Mouse (Mus musculus): ENCODE results near the gene Ddah2. TPM values are rescaled to one million over a fixed set of nuclear protein-coding genes. Genes with fewer than 3 reads are reported as not detected.

Gene Ddah2
- polyA plus RNA-seq, 1 experiment = 62.7 TPM

DNA sequence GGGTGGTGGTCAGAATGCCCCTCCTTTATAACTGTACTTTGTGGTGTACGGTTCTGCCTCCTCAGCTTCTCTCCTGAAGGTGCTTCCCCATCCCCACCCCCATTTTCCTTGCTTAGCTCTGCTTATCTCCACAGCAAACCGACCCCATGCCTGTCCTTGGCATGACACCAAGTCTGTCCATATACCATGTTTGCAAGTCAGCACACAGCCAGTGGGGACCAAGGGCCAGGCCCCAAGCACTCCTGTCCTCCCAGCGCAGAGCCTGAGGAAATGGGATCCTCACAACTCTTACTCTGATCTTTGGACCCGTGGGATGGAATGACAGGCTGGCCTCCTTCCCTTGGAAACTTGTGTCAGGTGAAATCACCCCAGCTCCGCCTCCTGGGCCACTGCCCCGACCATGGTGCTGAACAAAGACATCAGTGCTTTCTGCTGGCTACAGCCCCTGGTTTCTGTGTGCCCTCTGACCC, 44.4 kb downstream of the Ddah2 start:
- no peak for DNase-seq (ENCODE audit: low read depth)

GRCm38 (mm10) chr17:35104079-35104478, 45.2 kb downstream of the Ddah2 start:
- no peak for DNase-seq (ENCODE audit: low read depth)

DNA sequence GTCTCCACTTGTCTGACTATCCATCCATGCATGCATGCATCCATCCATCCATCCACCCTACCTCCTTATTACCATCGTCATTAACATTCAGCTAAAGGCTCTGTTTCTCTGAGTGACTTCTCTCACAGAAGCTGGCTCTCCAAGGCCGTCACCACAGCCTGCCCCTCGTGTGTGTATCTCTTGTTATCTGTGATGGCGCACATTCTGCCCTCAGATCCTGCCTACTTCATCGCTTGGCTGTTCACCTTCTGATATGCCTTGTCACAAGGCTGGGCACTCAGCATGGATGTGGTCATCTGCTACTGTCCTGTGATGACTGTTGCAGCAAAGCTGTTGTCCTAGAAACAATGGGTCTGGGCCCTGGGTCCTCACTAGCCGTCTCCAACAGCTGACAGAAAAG, 45.9 kb downstream of the Ddah2 start:
- no peak for DNase-seq (ENCODE audit: low read depth)

DNA sequence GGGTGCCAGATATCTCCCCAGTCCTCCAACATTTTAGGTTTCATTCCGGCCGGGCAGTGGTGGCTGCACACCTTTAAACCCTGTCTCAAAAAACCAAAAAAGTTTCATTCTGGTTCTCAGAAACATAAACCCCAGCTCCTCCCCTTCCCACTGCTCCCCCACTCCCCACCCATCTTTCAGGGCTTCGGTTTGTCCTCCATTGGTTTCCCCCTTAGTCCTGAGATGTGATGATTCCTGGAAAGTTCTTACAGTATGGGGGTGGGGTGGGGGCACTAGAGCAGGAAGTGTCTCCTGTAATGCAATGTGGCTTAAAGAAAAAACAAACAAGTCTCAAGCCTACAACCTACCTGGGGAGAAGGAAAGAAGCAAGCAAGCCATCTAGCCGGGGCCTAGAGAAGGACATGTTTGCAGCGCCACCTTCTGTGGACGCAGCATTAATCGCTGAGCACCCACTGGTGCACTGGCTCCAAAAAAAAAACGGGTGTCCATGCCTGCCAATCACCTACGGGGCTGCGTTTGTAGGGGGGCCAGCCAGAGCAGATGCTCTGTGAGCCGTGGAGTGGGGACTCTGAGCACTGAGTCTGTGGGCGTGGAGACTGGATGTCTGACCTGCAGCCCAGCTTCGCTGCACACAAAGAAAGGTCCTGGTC, 47.0 kb downstream of the Ddah2 start:
- no peak for DNase-seq (ENCODE audit: low read depth)

- no peak for DNase-seq (ENCODE audit: low read depth)
Observed at GRCm38 (mm10) chr17:35106522-35106921, 47.7 kb downstream of the Ddah2 start.

- DNase-seq (ENCODE audit: low read depth) = no peak
Observed at GRCm38 (mm10) chr17:35108097-35108496, 49.3 kb downstream of the Ddah2 start, which contains the start of gene Ly6g5c. TSS of gene Ly6g5c (plus strand) at chr17:35108279.

Other genes with a start within 250 kb of the Ddah2 start
- 37.7 and 59.7 TPM in 2 replicates for gene Stk19, start 222.1 kb upstream of the Ddah2 start, polyA plus RNA-seq (2012; rRNA removed)
- gene Dxo, start 222.0 kb upstream of the Ddah2 start, polyA plus RNA-seq (2012; rRNA removed) = 62.6 and 64.9 TPM in 2 replicates
- 91.1 and 93.8 TPM in 2 replicates for gene Skiv2l, start 208.8 kb upstream of the Ddah2 start, polyA plus RNA-seq (2012; rRNA removed)
- 53.8 and 77.2 TPM in 2 replicates for gene Nelfe, start 208.6 kb upstream of the Ddah2 start, polyA plus RNA-seq (2012; rRNA removed)
- gene Cfb, start 196.5 kb upstream of the Ddah2 start, polyA plus RNA-seq (2012; rRNA removed) = 70.2 and 140 TPM in 2 replicates
- 14.5 and 14.8 TPM in 2 replicates for gene Zbtb12, start 179.6 kb upstream of the Ddah2 start, polyA plus RNA-seq (2012; rRNA removed)
- gene Gm20547, start 177.0 kb upstream of the Ddah2 start, polyA plus RNA-seq (2012; rRNA removed) = not detected in 2 replicates
- gene C2, start 160.8 kb upstream of the Ddah2 start, polyA plus RNA-seq (2012; rRNA removed) = 54.9 and 69.0 TPM in 2 replicates
- gene Ehmt2, start 160.6 kb upstream of the Ddah2 start, polyA plus RNA-seq (2012; rRNA removed) = 230 TPM in 2 replicates
- 48.4 and 50.0 TPM in 2 replicates for gene Slc44a4, start 144.6 kb upstream of the Ddah2 start, polyA plus RNA-seq (2012; rRNA removed)
- gene Neu1, start 127.8 kb upstream of the Ddah2 start, polyA plus RNA-seq (2012; rRNA removed) = 113 and 155 TPM in 2 replicates
- gene Hspa1b, start 99.8 kb upstream of the Ddah2 start, polyA plus RNA-seq (2012; rRNA removed) = 58.3 and 104 TPM in 2 replicates
- 0.24 TPM in 1 of 2 replicates, not detected in the other for gene Gm20481, start 89.1 kb upstream of the Ddah2 start, polyA plus RNA-seq (2012; rRNA removed)
- 37.0 and 50.4 TPM in 2 replicates for gene Hspa1a, start 86.9 kb upstream of the Ddah2 start, polyA plus RNA-seq (2012; rRNA removed)
- 2.4 and 4.4 TPM in 2 replicates for gene Hspa1l, start 86.3 kb upstream of the Ddah2 start, polyA plus RNA-seq (2012; rRNA removed)
- 36.8 and 54.6 TPM in 2 replicates for gene Lsm2, start 77.2 kb upstream of the Ddah2 start, polyA plus RNA-seq (2012; rRNA removed)
- 127 and 175 TPM in 2 replicates for gene Vars, start 58.0 kb upstream of the Ddah2 start, polyA plus RNA-seq (2012; rRNA removed)
- 1.2 and 1.3 TPM in 2 replicates for gene Vwa7, start 42.5 kb upstream of the Ddah2 start, polyA plus RNA-seq (2012; rRNA removed)
- 3.0 and 3.4 TPM in 2 replicates for gene Sapcd1, start 31.0 kb upstream of the Ddah2 start, polyA plus RNA-seq (2012; rRNA removed)
- gene Msh5, start 12.3 kb upstream of the Ddah2 start, polyA plus RNA-seq (2012; rRNA removed) = 4.7 and 5.2 TPM in 2 replicates
- gene Clic1, start 9.1 kb upstream of the Ddah2 start, polyA plus RNA-seq (2012; rRNA removed) = 129 and 133 TPM in 2 replicates
- gene Ly6g6c, start 6.4 kb downstream of the Ddah2 start, polyA plus RNA-seq (2012; rRNA removed) = 0.61 and 0.66 TPM in 2 replicates
- gene Mpig6b, start 7.1 kb downstream of the Ddah2 start, polyA plus RNA-seq (2012; rRNA removed) = 1.5 and 3.3 TPM in 2 replicates
- 19.1 and 23.4 TPM in 2 replicates for gene Ly6g6e, start 17.9 kb downstream of the Ddah2 start, polyA plus RNA-seq (2012; rRNA removed)
- gene Ly6g6d, start 19.0 kb downstream of the Ddah2 start, polyA plus RNA-seq (2012; rRNA removed) = 15.7 and 17.2 TPM in 2 replicates
- gene Ly6g6f, start 26.6 kb downstream of the Ddah2 start, polyA plus RNA-seq (2012; rRNA removed) = 0.09 TPM in 1 of 2 replicates, not detected in the other
- 211 and 233 TPM in 2 replicates for gene Abhd16a, start 30.2 kb downstream of the Ddah2 start, polyA plus RNA-seq (2012; rRNA removed)
- 2,220 and 3,034 TPM in 2 replicates for gene Ly6g5c, start 49.2 kb downstream of the Ddah2 start, polyA plus RNA-seq (2012; rRNA removed)
- 1,986 and 2,407 TPM in 2 replicates for gene Ly6g5b, start 56.4 kb downstream of the Ddah2 start, polyA plus RNA-seq (2012; rRNA removed)
- 9.4 and 10.1 TPM in 2 replicates for gene Gpank1, start 62.4 kb downstream of the Ddah2 start, polyA plus RNA-seq (2012; rRNA removed)
- gene Csnk2b, start 63.0 kb downstream of the Ddah2 start, polyA plus RNA-seq (2012; rRNA removed) = 397 and 504 TPM in 2 replicates
- gene D17H6S53E, start 67.3 kb downstream of the Ddah2 start, polyA plus RNA-seq (2012; rRNA removed) = 6.4 and 7.7 TPM in 2 replicates
- 0.11 and 0.49 TPM in 2 replicates for gene Apom, start 73.0 kb downstream of the Ddah2 start, polyA plus RNA-seq (2012; rRNA removed)
- 170 and 187 TPM in 2 replicates for gene Bag6, start 76.1 kb downstream of the Ddah2 start, polyA plus RNA-seq (2012; rRNA removed)
- gene Prrc2a, start 105.9 kb downstream of the Ddah2 start, polyA plus RNA-seq (2012; rRNA removed) = 218 and 257 TPM in 2 replicates
- 2.5 and 3.4 TPM in 2 replicates for gene Aif1, start 117.0 kb downstream of the Ddah2 start, polyA plus RNA-seq (2012; rRNA removed)
- gene Lst1, start 129.4 kb downstream of the Ddah2 start, polyA plus RNA-seq (2012; rRNA removed) = 15.3 and 20.2 TPM in 2 replicates
- 2.7 and 3.2 TPM in 2 replicates for gene Ltb, start 135.4 kb downstream of the Ddah2 start, polyA plus RNA-seq (2012; rRNA removed)
- 0.82 and 1.3 TPM in 2 replicates for gene Tnf, start 143.0 kb downstream of the Ddah2 start, polyA plus RNA-seq (2012; rRNA removed)
- 0.28 TPM in 2 replicates for gene Lta, start 146.3 kb downstream of the Ddah2 start, polyA plus RNA-seq (2012; rRNA removed)
- 1.2 and 3.1 TPM in 2 replicates for gene Gm16181, start 161.8 kb downstream of the Ddah2 start, polyA plus RNA-seq (2012; rRNA removed)
- 20.9 and 22.5 TPM in 2 replicates for gene Atp6v1g2, start 174.6 kb downstream of the Ddah2 start, polyA plus RNA-seq (2012; rRNA removed)
- gene Nfkbil1, start 176.8 kb downstream of the Ddah2 start, polyA plus RNA-seq (2012; rRNA removed) = 15.7 and 19.9 TPM in 2 replicates
- 310 and 321 TPM in 2 replicates for gene Ddx39b, start 182.7 kb downstream of the Ddah2 start, polyA plus RNA-seq (2012; rRNA removed)
- 753 and 887 TPM in 2 replicates for gene H2-D1, start 203.7 kb downstream of the Ddah2 start, polyA plus RNA-seq (2012; rRNA removed)